Mouse (Mus musculus): ENCODE measurements around the gene Ccl26. TPM values are rescaled to one million over a fixed set of nuclear protein-coding genes. Genes with fewer than 3 reads are reported as not detected.

Gene Ccl26
- total RNA-seq, 1 experiment from 2014 or later = not detected

GRCm38 (mm10) chr5:135537794-135538214 lies 25.6 kb downstream of the Ccl26 start:
- DNase-seq = no peak

- peak; percentile 44 for DNase-seq
Observed at GRCm38 (mm10) chr5:135537326-135537725, 26.0 kb downstream of the Ccl26 start.

- no peak for DNase-seq
Observed at GRCm38 (mm10) chr5:135535867-135536266, 27.5 kb downstream of the Ccl26 start.

- DNase-seq = peak; percentile 70
Observed at GRCm38 (mm10) chr5:135533431-135533830, 29.9 kb downstream of the Ccl26 start.

- peak; percentile 33 for DNase-seq
Observed at GRCm38 (mm10) chr5:135531306-135531845, 32.0 kb downstream of the Ccl26 start.

- no peak for DNase-seq
Observed at GRCm38 (mm10) chr5:135529964-135530363, 33.4 kb downstream of the Ccl26 start.

GRCm38 (mm10) chr5:135529310-135529709 lies 34.1 kb downstream of the Ccl26 start:
- no peak for DNase-seq

GRCm38 (mm10) chr5:135527986-135528385 lies 35.4 kb downstream of the Ccl26 start:
- DNase-seq = peak; percentile 44

GRCm38 (mm10) chr5:135524660-135525560 lies 38.5 kb downstream of the Ccl26 start:
- DNase-seq = peak; percentile 21

GRCm38 (mm10) chr5:135524087-135524486 lies 39.3 kb downstream of the Ccl26 start:
- DNase-seq = no peak

GRCm38 (mm10) chr5:135522111-135522722 lies 41.2 kb downstream of the Ccl26 start:
- peak; percentile 83 for DNase-seq

GRCm38 (mm10) chr5:135517348-135517883 lies 46.0 kb downstream of the Ccl26 start:
- no peak for DNase-seq

GRCm38 (mm10) chr5:135513131-135513530 lies 50.2 kb downstream of the Ccl26 start:
- no peak for DNase-seq

- peak; percentile 42 for DNase-seq
Observed at GRCm38 (mm10) chr5:135511105-135511504, 52.3 kb downstream of the Ccl26 start.

Other genes with a start within 250 kb of the Ccl26 start
- not detected in 2 replicates for gene Fkbp6, start 213.5 kb downstream of the Ccl26 start, total RNA-seq (2021)
- gene Trim50, start 210.3 kb downstream of the Ccl26 start, total RNA-seq (2021) = not detected in 2 replicates
- 15.7 and 22.7 TPM in 2 replicates for gene Nsun5, start 193.6 kb downstream of the Ccl26 start, total RNA-seq (2021)
- 26.0 and 28.2 TPM in 2 replicates for gene Pom121, start 169.0 kb downstream of the Ccl26 start, total RNA-seq (2021)
- gene Hip1, start 18.4 kb downstream of the Ccl26 start, total RNA-seq (2021) = 31.1 and 38.5 TPM in 2 replicates
- 1.6 and 3.1 TPM in 2 replicates for gene Ccl24, start 9.5 kb upstream of the Ccl26 start, total RNA-seq (2021)
- gene Rhbdd2, start 69.0 kb upstream of the Ccl26 start, total RNA-seq (2021) = 34.2 and 34.8 TPM in 2 replicates
- gene Por, start 106.5 kb upstream of the Ccl26 start, total RNA-seq (2021) = 190 and 216 TPM in 2 replicates
- gene Tmem120a, start 180.9 kb upstream of the Ccl26 start, total RNA-seq (2021) = 26.8 and 45.4 TPM in 2 replicates
- gene Styxl1, start 214.8 kb upstream of the Ccl26 start, total RNA-seq (2021) = 0.30 and 0.37 TPM in 2 replicates
- 957 and 984 TPM in 2 replicates for gene Mdh2, start 214.9 kb upstream of the Ccl26 start, total RNA-seq (2021)
- gene Srrm3, start 243.3 kb upstream of the Ccl26 start, total RNA-seq (2021) = 2.7 and 4.3 TPM in 2 replicates